8 mouse cellular contexts compared by ENCODE assay signal in genomic region chr17:72603118-72603885, GRCm38 (mm10). TPM values are rescaled to one million over a fixed set of nuclear protein-coding genes. Genes with fewer than 3 reads are reported as not detected.
DNase-seq lines count a peak whose midpoint lies in the region; ATAC-seq and TF ChIP-seq lines count a peak whose summit lies in the region.

No protein-coding gene starts in this region.

- H3K9ac ChIP-seq in CH12.LX (ENCODE audit: insufficient read depth, low read depth), result no peak overlapping the region
- H3K9ac ChIP-seq in forebrain, embryonic 13.5 days, result peak overlapping the region; percentile 64
- H3K9ac ChIP-seq in heart, postnatal 0 days (replicated peaks; ENCODE audit: low read depth, low read length), result no peak overlapping the region
- no peak overlapping the region for H3K9ac ChIP-seq in kidney, postnatal 0 days (ENCODE audit: low read depth, low read length)
- no peak overlapping the region for H3K9ac ChIP-seq in liver, embryonic 13.5 days
- peak overlapping the region; percentile 53 for H3K9ac ChIP-seq in neural tube, embryonic 12.5 days

- DNase-seq in CH12.LX (ENCODE audit: extremely low read depth), result peak; percentile 11
- peak; percentile 83 for DNase-seq in brain, embryonic 14.5 days (ENCODE audit: low read depth)
- peak; percentile 65 for DNase-seq in heart, postnatal 0 days (ENCODE audit: low spot score)
- peak; percentile 89 for DNase-seq in kidney, postnatal 0 days (ENCODE audit: low spot score)
- peak; percentile 23 for DNase-seq in liver, embryonic 13.5 days
- peak; percentile 79 for DNase-seq in testis, postnatal 14 days (ENCODE audit: low spot score)

- dilution Hi-C loops in CH12.LX (cut with MboI; ENCODE audit: extremely low pct_ligation_motif_present, extremely low pct_unique_long_range_greater_than_20kb, low sequenced_read_pairs), result no loop called here

- no peak for TF ChIP-seq POLR2A in CH12.LX (IDR thresholded peaks at IDR 0.05; ENCODE audit: low read depth, low read length)
- no peak for TF ChIP-seq POLR2A in brain, embryonic 14.5 days (IDR thresholded peaks at IDR 0.05; ENCODE audit: borderline replicate concordance, extremely low read depth, insufficient read depth, insufficient read length, poor library complexity, severe bottlenecking)

- ATAC-seq in forebrain, embryonic 13.5 days, result peak; percentile 23; the same call in 1 of the 2 replicates
- peak; percentile 82 for ATAC-seq in heart, postnatal 0 days (ENCODE audit: insufficient read depth, low read depth)
- ATAC-seq in kidney, postnatal 0 days (replicated peaks; ENCODE audit: low FRiP score, low read depth), result peak; percentile 79
- ATAC-seq in liver, embryonic 13.5 days (ENCODE audit: low read depth), result peak; percentile 46; the same call in 1 of the 2 replicates
- ATAC-seq in neural tube, embryonic 12.5 days (ENCODE audit: low FRiP score, low read depth), result peak; percentile 41

- peaks cover 4 to 6% of the 10 kb centered on the region in 2 experiments; a peak in 2 of 4 replicates for H3K4me1 ChIP-seq in CH12.LX (ENCODE audit: control insufficient read depth in 1 of 2, insufficient read depth in 2 of 2)
- H3K4me1 ChIP-seq in forebrain, embryonic 13.5 days, result peaks cover 33% of the 10 kb centered on the region
- peaks cover 7% of the 10 kb centered on the region; the same call in 1 of the 2 replicates for H3K4me1 ChIP-seq in heart, postnatal 0 days (ENCODE audit: control insufficient read depth, insufficient read depth)
- peaks cover 4% of the 10 kb centered on the region; the same call in 1 of the 2 replicates for H3K4me1 ChIP-seq in kidney, postnatal 0 days (replicated peaks; ENCODE audit: insufficient read depth, low read length)
- H3K4me1 ChIP-seq in liver, embryonic 13.5 days (replicated peaks), result peaks cover 7% of the 10 kb centered on the region; the same call in 1 of the 2 replicates
- H3K4me1 ChIP-seq in neural tube, embryonic 12.5 days, result peaks cover 18% of the 10 kb centered on the region

- in situ Hi-C loops in CH12.LX (cut with MboI; ENCODE audit: low pct_ligation_motif_present, low pct_unique_long_range_greater_than_20kb, low sequenced_read_pairs), result loop anchor here (10.0 kb wide), 1 partner anchor 181 kb away; no protein-coding TSS in a partner anchor

- H3K36me3 ChIP-seq in CH12.LX (replicated peaks in 1 of 2; ENCODE audit: control insufficient read depth in 1 of 2, insufficient read depth in 1 of 2, low read length in 1 of 2), result no peaks in the 10 kb centered on the region
- H3K36me3 ChIP-seq in forebrain, embryonic 13.5 days (ENCODE audit: poor library complexity, severe bottlenecking), result no peaks in the 10 kb centered on the region
- no peaks in the 10 kb centered on the region for H3K36me3 ChIP-seq in heart, postnatal 0 days (replicated peaks; ENCODE audit: control insufficient read depth, insufficient read depth, low read length)
- no peaks in the 10 kb centered on the region for H3K36me3 ChIP-seq in kidney, postnatal 0 days (ENCODE audit: insufficient read depth, low read length)
- H3K36me3 ChIP-seq in liver, embryonic 13.5 days, result no peaks in the 10 kb centered on the region
- H3K36me3 ChIP-seq in neural tube, embryonic 12.5 days, result no peaks in the 10 kb centered on the region

- H3K79me2 ChIP-seq in CH12.LX (replicated peaks; ENCODE audit: control insufficient read depth, extremely low read depth, insufficient read depth, poor library complexity, severe bottlenecking), result no peaks in the 10 kb centered on the region

- H3K9me3 ChIP-seq in CH12.LX (replicated peaks; ENCODE audit: low read length), result peaks cover 8% of the 10 kb centered on the region
- H3K9me3 ChIP-seq in forebrain, embryonic 13.5 days (replicated peaks), result no peaks in the 10 kb centered on the region
- H3K9me3 ChIP-seq in heart, postnatal 0 days (replicated peaks; ENCODE audit: control insufficient read depth, low read length), result no peaks in the 10 kb centered on the region
- no peaks in the 10 kb centered on the region for H3K9me3 ChIP-seq in kidney, postnatal 0 days (replicated peaks; ENCODE audit: low read length)
- H3K9me3 ChIP-seq in liver, embryonic 13.5 days (replicated peaks), result no peaks in the 10 kb centered on the region
- H3K9me3 ChIP-seq in neural tube, embryonic 12.5 days, result no peaks in the 10 kb centered on the region

- TF ChIP-seq CTCF in CH12.LX (conservative IDR thresholded peaks at IDR 0.05 in 1 of 2, IDR thresholded peaks at IDR 0.05 in 1 of 2; ENCODE audit: low read depth in 2 of 2, low read length in 2 of 2), result no peak
- TF ChIP-seq CTCF in brain, embryonic 14.5 days (IDR thresholded peaks at IDR 0.05; ENCODE audit: borderline replicate concordance, extremely low read depth, insufficient read depth, insufficient read length), result no peak
- no peak for TF ChIP-seq CTCF in heart, postnatal 0 days (IDR thresholded peaks at IDR 0.05; ENCODE audit: low read depth)
- TF ChIP-seq CTCF in kidney, postnatal 0 days (IDR thresholded peaks at IDR 0.05; ENCODE audit: low read depth), result no peak

- peaks cover 5% of the 10 kb centered on the region for H3K27me3 ChIP-seq in CH12.LX (replicated peaks)
- H3K27me3 ChIP-seq in forebrain, embryonic 13.5 days, result peaks cover 34% of the 10 kb centered on the region
- H3K27me3 ChIP-seq in heart, postnatal 0 days (ENCODE audit: control insufficient read depth, insufficient read depth, low read length), result peaks cover 41% of the 10 kb centered on the region
- peaks cover 14% of the 10 kb centered on the region for H3K27me3 ChIP-seq in kidney, postnatal 0 days (ENCODE audit: insufficient read depth, low read length)
- peaks cover 28% of the 10 kb centered on the region for H3K27me3 ChIP-seq in liver, embryonic 13.5 days
- peaks cover 26% of the 10 kb centered on the region for H3K27me3 ChIP-seq in neural tube, embryonic 12.5 days (replicated peaks)

- TF ChIP-seq RAD21 in CH12.LX (IDR thresholded peaks at IDR 0.05; ENCODE audit: low read depth, low read length), result no peak

- H3K4me3 ChIP-seq in CH12.LX (replicated peaks in 1 of 3; ENCODE audit: low read depth in 2 of 3, low read length in 2 of 3, poor library complexity in 1 of 3), result no peak overlapping the region
- H3K4me3 ChIP-seq in forebrain, embryonic 13.5 days, result peak overlapping the region; percentile 59
- H3K4me3 ChIP-seq in heart, postnatal 0 days (ENCODE audit: low read depth, low read length), result no peak overlapping the region
- peak overlapping the region; percentile 39; the same call in 1 of the 2 replicates for H3K4me3 ChIP-seq in kidney, postnatal 0 days (replicated peaks; ENCODE audit: low read depth, low read length)
- H3K4me3 ChIP-seq in liver, embryonic 13.5 days (replicated peaks), result no peak overlapping the region
- peak overlapping the region; percentile 51 for H3K4me3 ChIP-seq in neural tube, embryonic 12.5 days

- no peak for TF ChIP-seq EP300 in CH12.LX (IDR thresholded peaks at IDR 0.05; ENCODE audit: low read length)
- no peak for TF ChIP-seq EP300 in heart, postnatal 0 days (IDR thresholded peaks at IDR 0.05; ENCODE audit: low read depth)

- no peak overlapping the region for H3K27ac ChIP-seq in CH12.LX (ENCODE audit: insufficient read depth, low read depth)
- no peak overlapping the region for H3K27ac ChIP-seq in forebrain, embryonic 13.5 days
- H3K27ac ChIP-seq in heart, postnatal 0 days (ENCODE audit: low read depth), result no peak overlapping the region
- H3K27ac ChIP-seq in kidney, postnatal 0 days, result no peak overlapping the region
- H3K27ac ChIP-seq in liver, embryonic 13.5 days, result no peak overlapping the region
- H3K27ac ChIP-seq in neural tube, embryonic 12.5 days, result no peak overlapping the region

- under 1% methylated on average over 40 of the region's 40 CpGs for WGBS in forebrain, embryonic 13.5 days
- 2% methylated on average over 39 of the region's 40 CpGs for WGBS in heart, postnatal 0 days
- WGBS in kidney, postnatal 0 days, result 2% methylated on average over 40 of the region's 40 CpGs
- 3% methylated on average over 40 of the region's 40 CpGs for WGBS in liver, embryonic 13.5 days (ENCODE audit: insufficient replicate concordance)
- WGBS in neural tube, embryonic 12.5 days, result under 1% methylated on average over 40 of the region's 40 CpGs

- no peak overlapping the region for H3K4me2 ChIP-seq in CH12.LX (ENCODE audit: insufficient read depth, low read depth, poor library complexity, severe bottlenecking)
- peak overlapping the region; percentile 97 for H3K4me2 ChIP-seq in forebrain, embryonic 13.5 days
- H3K4me2 ChIP-seq in heart, postnatal 0 days (ENCODE audit: low read depth, low read length), result no peak overlapping the region
- H3K4me2 ChIP-seq in kidney, postnatal 0 days (ENCODE audit: low read length), result peak overlapping the region; percentile 67
- no peak overlapping the region for H3K4me2 ChIP-seq in liver, embryonic 13.5 days
- H3K4me2 ChIP-seq in neural tube, embryonic 12.5 days (replicated peaks), result peak overlapping the region; percentile 96

TF ChIP-seq in CH12.LX, 34 proteins besides CTCF, POLR2A, EP300 and RAD21:
- TF ChIP-seq ZNF384 (IDR thresholded peaks at IDR 0.05; ENCODE audit: low read depth, low read length), result no peak

RNA-seq across cellular contexts. Expression of gene Alk, which starts 1.1 kb away (rescaled TPM):
- total RNA-seq in CH12.LX (2012; rRNA removed), result 0.21 and 0.38 TPM in 2 replicates
- 0.27 and 0.44 TPM in 2 replicates for total RNA-seq in CH12.LX (2014; rRNA removed)
- 0.42 and 0.63 TPM in 2 replicates for polyA plus RNA-seq in CH12.LX (2012; ENCODE audit: insufficient read length, low read depth)
- 1.3 and 3.7 TPM in 2 replicates for polyA plus RNA-seq in brain, embryonic 14.5 days (2012; rRNA removed)
- 1.8 and 2.0 TPM in 2 replicates for polyA plus RNA-seq in forebrain, embryonic 13.5 days (2015; fragmentation: Nextera tagmentation; extraction: Ambion mirVana)
- total RNA-seq in heart, postnatal 0 days (2014; rRNA removed; ENCODE audit: low replicate concordance), result 0.15 TPM in 1 of 2 replicates, not detected in the other
- 0.04 and 0.05 TPM in 2 replicates for polyA plus RNA-seq in heart, postnatal 0 days (2015; fragmentation: Nextera tagmentation; extraction: Ambion mirVana)
- 0.08 and 0.11 TPM in 2 replicates for polyA plus RNA-seq in kidney, postnatal 0 days (2015; fragmentation: Nextera tagmentation; extraction: Ambion mirVana)
- polyA plus RNA-seq in liver, embryonic 13.5 days (2015; fragmentation: Nextera tagmentation; extraction: Ambion mirVana), result 0.02 and 0.06 TPM in 2 replicates
- 2.2 and 2.6 TPM in 2 replicates for polyA plus RNA-seq in neural tube, embryonic 12.5 days (2016; fragmentation: Nextera tagmentation; extraction: Ambion mirVana)

Comparison
In these comparisons a context has a peak if more than half of its experiments do, and no peak if none do; other contexts are left out.
1. DNase-seq: peak in every context shown above with its lines; median percentile 89 in kidney, postnatal 0 days; 83 in brain, embryonic 14.5 days; 79 in testis, postnatal 14 days; 65 in heart, postnatal 0 days; 23 in liver, embryonic 13.5 days; 11 in CH12.LX.
2. H3K4me2 ChIP-seq: peak in forebrain, embryonic 13.5 days (single experiment), kidney, postnatal 0 days (single experiment) and neural tube, embryonic 12.5 days (single experiment); none in CH12.LX (single experiment), heart, postnatal 0 days (single experiment) and liver, embryonic 13.5 days (single experiment).
3. H3K4me3 ChIP-seq: peak in forebrain, embryonic 13.5 days (single experiment), kidney, postnatal 0 days (single experiment) and neural tube, embryonic 12.5 days (single experiment); none in CH12.LX (0 of 3), heart, postnatal 0 days (single experiment) and liver, embryonic 13.5 days (single experiment).
4. H3K9ac ChIP-seq: peak in forebrain, embryonic 13.5 days (single experiment) and neural tube, embryonic 12.5 days (single experiment); none in CH12.LX (single experiment), heart, postnatal 0 days (single experiment), kidney, postnatal 0 days (single experiment) and liver, embryonic 13.5 days (single experiment).
5. ATAC-seq: peak in every context shown above with its lines; median percentile 82 in heart, postnatal 0 days; 79 in kidney, postnatal 0 days; 46 in liver, embryonic 13.5 days; 41 in neural tube, embryonic 12.5 days; 23 in forebrain, embryonic 13.5 days.